Mouse (Mus musculus) olfactory bulb, adult 2 months (tissue): ENCODE measurements around the gene Dad1.

Experiments
- CTCF ChIP-seq: fragments of 200-500 bp; IDR thresholded peaks from 2 replicates; pipeline ENCODE4 v1.5.1; 2012; ENCODE audit warnings: low read depth, mild to moderate bottlenecking, low read length, moderate library complexity; ENCODE audit not compliant: insufficient read depth
- POLR2A ChIP-seq: fragments of 200-500 bp; IDR thresholded peaks from 2 replicates; pipeline ENCODE4 v1.6.1; 2012; ENCODE audit warnings: mild to moderate bottlenecking, low read depth, low read length, moderate library complexity; ENCODE audit not compliant: insufficient read depth

- TF ChIP-seq CTCF (no peak), POLR2A (no peak)
Measured at GRCm38 (mm10) chr14:54195838-54196423, 58.0 kb downstream of the Dad1 start.
